Mouse (Mus musculus) myocyte (in vitro differentiated cells): ENCODE results near the gene Mapk14.

Experiments used
- CEBPB ChIP-seq: IDR thresholded peaks from 2 replicates; pipeline ENCODE4 v1.6.1; 2011; ENCODE audit warnings: mild to moderate bottlenecking, moderate library complexity; ENCODE audit not compliant: poor library complexity, insufficient read depth, severe bottlenecking
- E2F4 ChIP-seq: IDR thresholded peaks from one replicate; pipeline ENCODE4 v1.6.1; 2011; ENCODE audit warnings: mild to moderate bottlenecking, control low read depth, moderate library complexity; ENCODE audit not compliant: insufficient read depth
- MAX ChIP-seq: IDR thresholded peaks from one replicate; pipeline ENCODE4 v1.6.1; 2011; ENCODE audit warnings: low read depth, mild to moderate bottlenecking, control low read depth
- MYOD1 ChIP-seq, 3 experiments: IDR thresholded peaks; one replicate each; pipeline ENCODE4 v1.6.1; 2011; ENCODE audit warnings: control low read depth in 2 of 3, low read depth in 2 of 3, mild to moderate bottlenecking in 2 of 3, moderate library complexity in 1 of 3; ENCODE audit not compliant: insufficient read length in 2 of 3, control insufficient read depth in 1 of 3
- MYOG ChIP-seq, 3 experiments: IDR thresholded peaks; one replicate each; pipeline ENCODE4 v1.6.1; 2011; ENCODE audit warnings: control low read depth in 2 of 3, low read depth in 2 of 3, mild to moderate bottlenecking in 2 of 3; ENCODE audit not compliant: insufficient read length in 2 of 3, control insufficient read depth in 1 of 3, insufficient read depth in 1 of 3
- POLR2A ChIP-seq: IDR thresholded peaks from one replicate; pipeline ENCODE4 v1.6.1; 2011; ENCODE audit warnings: low read depth, mild to moderate bottlenecking, control low read depth, moderate library complexity; ENCODE audit not compliant: insufficient read length
- TCF12 ChIP-seq: IDR thresholded peaks from one replicate; pipeline ENCODE4 v1.6.1; 2011; ENCODE audit warnings: mild to moderate bottlenecking, control low read depth; ENCODE audit not compliant: poor library complexity, insufficient read depth, severe bottlenecking
- USF1 ChIP-seq: IDR thresholded peaks from one replicate; pipeline ENCODE4 v1.6.1; 2011; ENCODE audit warnings: low read depth, mild to moderate bottlenecking, control low read depth, moderate library complexity

DNA sequence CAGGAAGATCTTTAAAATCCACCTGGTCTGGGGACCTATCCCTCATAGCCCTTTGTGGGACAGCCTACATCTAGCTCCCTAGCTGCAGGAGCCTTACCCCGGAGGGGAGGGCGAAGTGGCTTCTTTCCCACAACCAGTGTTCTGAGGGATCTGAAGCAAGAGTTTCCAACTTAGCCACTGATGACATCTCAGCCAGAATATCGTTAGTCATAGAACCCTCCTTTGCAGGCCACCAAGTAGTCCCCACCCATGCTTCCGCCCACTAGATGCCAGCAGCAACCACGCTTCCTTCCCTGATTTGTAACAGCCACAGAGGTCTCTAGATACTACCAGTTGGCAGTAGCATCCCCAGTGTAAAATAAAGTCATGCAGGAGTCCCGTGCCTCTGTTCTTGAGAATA lies 59.5 kb downstream of the Mapk14 start:
- TF ChIP-seq POLR2A (no peak), E2F4 (no peak), TCF12 (no peak), MYOD1 (IDR thresholded peaks at IDR 0.05; ENCODE audit: control insufficient read depth in 1 of 3, insufficient read length in 2 of 3, low read depth in 2 of 3) (no peak), MAX (no peak), CEBPB (no peak), MYOG (IDR thresholded peaks at IDR 0.05; ENCODE audit: control insufficient read depth in 1 of 3, insufficient read depth in 1 of 3, insufficient read length in 2 of 3, low read depth in 2 of 3) (no peak), USF1 (no peak)
